Mouse (Mus musculus): ENCODE measurements around the gene Chrna9. TPM values are rescaled to one million over a fixed set of nuclear protein-coding genes. Genes with fewer than 3 reads are reported as not detected.

Gene Chrna9
- polyA plus RNA-seq, 1 experiment from 2014 or later: 2.2 TPM

- Histone ChIP-seq H3K9ac (ENCODE audit: low read depth, low read length) (no peak overlapping the region), H3K9me3 (ENCODE audit: control insufficient read depth, low read length) (no peaks in the 10 kb centered on the region), H3K4me3 (ENCODE audit: low read depth, low read length) (no peak overlapping the region), H3K4me1 (ENCODE audit: control insufficient read depth, insufficient read depth, low read length) (no peaks in the 10 kb centered on the region), H3K36me3 (ENCODE audit: control insufficient read depth, insufficient read depth, low read length) (no peaks in the 10 kb centered on the region), H3K27ac (replicated peaks; ENCODE audit: low read depth, low read length) (no peak overlapping the region), H3K27me3 (replicated peaks; ENCODE audit: control insufficient read depth, insufficient read depth, low read length) (no peaks in the 10 kb centered on the region), H3K4me2 (ENCODE audit: low read depth, low read length) (no peak overlapping the region)
- ATAC-seq (ENCODE audit: low read depth) (0 out of 2 replicates have a peak, but pooled peaks have one; percentile 58), DNase-seq (ENCODE audit: low spot score) (no peak)
- WGBS: 54% methylated on average over 6 of the region's 6 CpGs
Measured at GRCm38 (mm10) chr5:66000567-66001125, 65.9 kb downstream of the Chrna9 start.

DNA sequence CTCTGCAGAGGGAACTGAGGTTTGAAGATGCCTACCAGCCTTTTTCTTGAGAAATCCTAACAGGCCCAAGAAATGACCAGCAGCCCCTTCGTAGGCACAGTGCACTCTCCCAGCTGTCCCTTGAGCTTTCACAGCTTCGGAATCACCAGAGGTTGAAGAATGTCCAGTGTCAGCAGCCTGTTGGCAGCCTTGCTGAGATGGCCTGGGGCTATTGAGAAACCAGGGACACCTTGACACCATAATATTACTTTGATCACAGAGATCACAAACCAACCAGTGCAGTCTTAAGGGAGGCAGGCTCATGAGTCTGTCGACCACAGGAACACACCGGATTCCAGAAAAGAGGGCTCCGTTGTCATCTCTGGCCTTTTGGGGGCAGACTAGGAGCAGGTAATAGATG is 66.5 kb downstream of the Chrna9 start:
- Histone ChIP-seq H3K9me3 (ENCODE audit: control insufficient read depth, low read length) (no peaks in the 10 kb centered on the region), H3K4me1 (ENCODE audit: control insufficient read depth, insufficient read depth, low read length) (no peaks in the 10 kb centered on the region), H3K4me3 (ENCODE audit: low read depth, low read length) (no peak overlapping the region), H3K27me3 (replicated peaks; ENCODE audit: control insufficient read depth, insufficient read depth, low read length) (no peaks in the 10 kb centered on the region), H3K9ac (ENCODE audit: low read depth, low read length) (no peak overlapping the region), H3K36me3 (ENCODE audit: control insufficient read depth, insufficient read depth, low read length) (no peaks in the 10 kb centered on the region), H3K4me2 (ENCODE audit: low read depth, low read length) (no peak overlapping the region), H3K27ac (replicated peaks; ENCODE audit: low read depth, low read length) (no peak overlapping the region)
- 64% methylated on average over 5 of the region's 5 CpGs for WGBS
- DNase-seq (ENCODE audit: low spot score) (no peak), ATAC-seq (ENCODE audit: low read depth) (no peak)

DNA sequence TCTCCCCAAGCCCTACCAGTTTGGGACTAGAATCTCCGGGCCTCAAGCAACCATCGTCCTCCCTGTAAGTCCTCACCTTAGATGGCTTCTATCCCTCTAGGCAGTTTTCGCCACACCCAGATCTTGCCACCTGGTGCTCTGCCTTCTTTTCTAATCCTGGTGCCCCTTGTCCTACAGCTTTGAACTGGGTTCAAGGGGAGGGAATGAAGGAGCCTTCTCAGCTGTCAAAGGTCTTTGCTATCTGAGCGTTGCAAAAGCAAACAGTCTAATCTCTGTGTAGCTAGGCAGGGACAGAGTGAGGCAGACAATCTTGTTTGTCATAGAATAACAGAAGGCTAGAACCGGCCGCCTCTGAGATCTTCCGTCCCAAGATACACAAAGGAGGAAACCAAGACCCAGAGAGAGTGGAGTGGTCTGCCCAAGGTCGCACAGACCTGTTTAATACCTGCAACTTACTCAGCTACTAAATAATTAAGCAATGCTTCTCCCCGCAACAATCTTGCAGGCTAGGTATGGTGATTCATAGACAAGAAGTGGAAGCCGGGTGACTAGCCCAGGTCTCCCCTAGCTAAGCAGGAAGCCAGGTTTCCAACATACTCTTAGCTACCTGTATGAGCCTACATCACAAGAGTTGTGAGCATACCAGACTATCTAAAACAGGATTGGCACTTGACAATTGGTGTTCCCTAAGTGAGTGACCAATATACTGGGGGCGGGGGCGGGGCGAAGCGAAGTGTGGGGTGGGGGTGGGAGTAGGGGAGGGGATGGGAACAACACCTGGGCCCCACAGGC is 69.6 kb downstream of the Chrna9 start, which contains the start of gene 9130230L23Rik:
TSS of gene 9130230L23Rik (minus strand) at position 152 of the 792 bp plus-strand sequence.
- Histone ChIP-seq H3K4me3 (ENCODE audit: low read depth, low read length) (no peak within 1 kb of the TSS), H3K4me1 (ENCODE audit: control insufficient read depth, insufficient read depth, low read length) (no peaks in the 10 kb centered on the region), H3K9ac (ENCODE audit: low read depth, low read length) (no peak within 1 kb of the TSS), H3K9me3 (ENCODE audit: control insufficient read depth, low read length) (no peaks in the 10 kb centered on the region), H3K4me2 (ENCODE audit: low read depth, low read length) (no peak within 1 kb of the TSS), H3K27me3 (replicated peaks; ENCODE audit: control insufficient read depth, insufficient read depth, low read length) (no peaks in the 10 kb centered on the region), H3K27ac (replicated peaks; ENCODE audit: low read depth, low read length) (no peak within 1 kb of the TSS; the same call in 1 of the 2 replicates), H3K36me3 (ENCODE audit: control insufficient read depth, insufficient read depth, low read length) (no peaks in the 10 kb centered on the region)
- DNase-seq (ENCODE audit: low spot score) (peak; percentile 33), ATAC-seq (ENCODE audit: low read depth) (peak; percentile 56)
- 62% methylated on average over 14 of the region's 14 CpGs for WGBS

DNA sequence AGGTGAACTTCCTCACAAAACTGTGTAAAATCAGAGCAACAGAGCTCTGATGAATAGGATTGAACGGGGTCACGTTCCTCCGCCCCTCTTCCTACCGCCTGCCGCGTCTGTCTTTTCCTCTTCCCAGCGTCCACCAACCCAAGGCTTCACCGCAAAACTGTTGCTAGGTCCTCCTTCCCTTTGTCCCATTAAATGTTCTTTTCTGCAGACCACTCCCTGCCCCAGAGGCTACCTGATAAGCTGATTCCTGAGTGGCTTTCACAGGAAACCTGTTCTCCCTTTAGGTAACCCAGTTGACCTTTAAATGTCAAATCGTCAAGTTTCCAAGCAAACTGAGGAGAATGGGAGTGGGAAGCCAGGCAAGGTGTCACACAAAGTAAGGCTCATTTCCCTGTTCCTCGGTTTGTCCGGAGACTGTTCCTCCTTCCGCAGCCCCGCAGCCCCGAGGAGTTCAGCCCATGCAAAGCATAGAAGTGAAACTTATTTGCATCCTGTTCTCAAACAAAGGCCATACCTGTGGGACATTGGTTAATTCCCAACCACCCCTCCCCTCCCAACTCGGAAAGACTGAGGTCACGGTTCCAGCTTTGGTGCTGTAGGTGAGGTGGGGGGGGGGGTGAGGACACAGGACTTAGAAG is 70.4 kb downstream of the Chrna9 start:
- WGBS: 42% methylated on average over 16 of the region's 16 CpGs
- no peak overlapping the region for H3K4me2 ChIP-seq (ENCODE audit: low read depth, low read length)
- no peak overlapping the region for H3K9ac ChIP-seq (ENCODE audit: low read depth, low read length)
- no peaks in the 10 kb centered on the region for H3K27me3 ChIP-seq (replicated peaks; ENCODE audit: control insufficient read depth, insufficient read depth, low read length)
- DNase-seq (ENCODE audit: low spot score): no peak
- H3K4me3 ChIP-seq (ENCODE audit: low read depth, low read length): no peak overlapping the region
- H3K4me1 ChIP-seq (ENCODE audit: control insufficient read depth, insufficient read depth, low read length): no peaks in the 10 kb centered on the region
- H3K27ac ChIP-seq (replicated peaks; ENCODE audit: low read depth, low read length): no peak overlapping the region
- H3K9me3 ChIP-seq (ENCODE audit: control insufficient read depth, low read length): no peaks in the 10 kb centered on the region
- ATAC-seq (ENCODE audit: low read depth): no peak
- H3K36me3 ChIP-seq (ENCODE audit: control insufficient read depth, insufficient read depth, low read length): no peaks in the 10 kb centered on the region

- 71% methylated on average over 15 of the region's 15 CpGs for WGBS
- Histone ChIP-seq H3K9me3 (ENCODE audit: control insufficient read depth, low read length) (no peaks in the 10 kb centered on the region), H3K9ac (ENCODE audit: low read depth, low read length) (no peak overlapping the region), H3K4me3 (ENCODE audit: low read depth, low read length) (no peak overlapping the region), H3K36me3 (ENCODE audit: control insufficient read depth, insufficient read depth, low read length) (no peaks in the 10 kb centered on the region), H3K27ac (replicated peaks; ENCODE audit: low read depth, low read length) (no peak overlapping the region), H3K27me3 (replicated peaks; ENCODE audit: control insufficient read depth, insufficient read depth, low read length) (no peaks in the 10 kb centered on the region), H3K4me1 (ENCODE audit: control insufficient read depth, insufficient read depth, low read length) (no peaks in the 10 kb centered on the region), H3K4me2 (ENCODE audit: low read depth, low read length) (no peak overlapping the region)
- ATAC-seq (ENCODE audit: low read depth): no peak
- no peak for DNase-seq (ENCODE audit: low spot score)
Measured at GRCm38 (mm10) chr5:66008245-66008967, 73.7 kb downstream of the Chrna9 start.

DNA sequence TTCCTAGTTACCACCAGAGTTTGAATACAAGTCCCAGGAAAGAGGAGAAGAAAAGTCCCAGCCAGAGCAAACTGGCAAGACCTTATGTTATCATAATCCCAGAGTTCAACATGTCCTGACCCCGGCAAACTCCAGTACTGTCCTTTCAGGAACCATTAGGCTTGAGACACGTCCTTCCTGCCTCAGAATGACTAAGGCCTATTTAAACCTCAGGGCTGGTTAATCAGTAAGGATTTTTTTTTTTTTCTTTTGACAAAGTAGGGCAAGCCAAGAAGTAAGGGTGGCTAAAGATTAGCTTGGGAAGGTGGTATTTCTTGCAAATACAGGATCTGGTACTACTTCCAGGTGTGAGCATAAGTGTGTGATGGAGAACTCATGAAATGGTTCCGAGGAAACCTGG is 79.3 kb downstream of the Chrna9 start:
- Histone ChIP-seq H3K27me3 (replicated peaks; ENCODE audit: control insufficient read depth, insufficient read depth, low read length) (no peaks in the 10 kb centered on the region), H3K9ac (ENCODE audit: low read depth, low read length) (no peak overlapping the region), H3K4me3 (ENCODE audit: low read depth, low read length) (no peak overlapping the region), H3K36me3 (ENCODE audit: control insufficient read depth, insufficient read depth, low read length) (no peaks in the 10 kb centered on the region), H3K27ac (replicated peaks; ENCODE audit: low read depth, low read length) (no peak overlapping the region), H3K4me1 (ENCODE audit: control insufficient read depth, insufficient read depth, low read length) (no peaks in the 10 kb centered on the region), H3K9me3 (ENCODE audit: control insufficient read depth, low read length) (no peaks in the 10 kb centered on the region), H3K4me2 (ENCODE audit: low read depth, low read length) (no peak overlapping the region)
- ATAC-seq (ENCODE audit: low read depth): no peak
- WGBS: 69% methylated on average over 3 of the region's 3 CpGs
- DNase-seq (ENCODE audit: low spot score): no peak

DNA sequence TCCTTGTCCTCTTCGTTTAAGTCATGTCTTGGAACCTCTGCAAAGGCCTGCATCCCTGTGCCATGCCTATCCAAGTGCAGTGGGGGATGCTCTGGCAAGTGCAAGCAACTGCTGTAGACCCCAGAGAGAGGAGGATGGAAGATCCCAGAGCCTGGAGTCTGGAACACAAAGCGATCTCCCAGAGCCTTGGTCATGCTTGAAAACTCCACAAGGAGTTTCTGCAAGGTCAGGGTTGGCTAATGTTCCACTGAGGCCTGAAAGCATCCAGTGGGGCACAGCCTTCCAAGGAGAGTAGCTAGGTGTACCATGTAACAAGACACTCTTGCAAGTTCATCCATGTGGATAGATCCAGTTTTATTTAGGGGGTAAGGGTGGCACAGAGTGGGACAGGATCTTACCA is 79.7 kb downstream of the Chrna9 start:
- no peaks in the 10 kb centered on the region for H3K9me3 ChIP-seq (ENCODE audit: control insufficient read depth, low read length)
- WGBS: 88% methylated on average over 2 of the region's 2 CpGs
- H3K9ac ChIP-seq (ENCODE audit: low read depth, low read length): no peak overlapping the region
- DNase-seq (ENCODE audit: low spot score): no peak
- H3K36me3 ChIP-seq (ENCODE audit: control insufficient read depth, insufficient read depth, low read length): no peaks in the 10 kb centered on the region
- H3K27me3 ChIP-seq (replicated peaks; ENCODE audit: control insufficient read depth, insufficient read depth, low read length): no peaks in the 10 kb centered on the region
- no peak overlapping the region for H3K27ac ChIP-seq (replicated peaks; ENCODE audit: low read depth, low read length)
- no peak for ATAC-seq (ENCODE audit: low read depth)
- no peak overlapping the region for H3K4me2 ChIP-seq (ENCODE audit: low read depth, low read length)
- no peaks in the 10 kb centered on the region for H3K4me1 ChIP-seq (ENCODE audit: control insufficient read depth, insufficient read depth, low read length)
- no peak overlapping the region for H3K4me3 ChIP-seq (ENCODE audit: low read depth, low read length)

DNA sequence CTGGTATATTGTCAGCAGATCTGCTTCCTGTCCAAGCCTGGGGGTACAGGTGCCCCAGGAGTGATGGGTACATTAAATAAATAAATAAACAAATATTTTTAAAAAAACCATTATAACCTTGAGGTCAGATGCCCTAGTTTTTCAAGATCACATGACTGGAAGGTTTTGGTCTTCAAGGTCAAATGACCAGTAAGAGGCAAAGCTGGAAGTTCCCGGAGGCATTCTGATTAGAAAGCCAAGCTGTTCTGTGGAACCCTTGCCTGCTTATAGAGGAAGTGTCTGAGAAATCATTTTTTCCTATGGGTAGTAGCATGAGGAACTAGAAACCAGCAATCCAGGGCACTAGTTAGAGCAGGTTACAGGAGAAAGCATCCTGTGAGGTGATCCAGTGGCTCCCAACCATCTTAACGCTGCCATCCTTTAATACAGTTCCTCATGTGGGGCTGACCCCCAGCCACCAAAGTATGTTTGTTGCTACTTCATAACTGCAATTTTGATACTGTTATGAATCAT is 80.8 kb downstream of the Chrna9 start:
- 89% methylated on average over 2 of the region's 2 CpGs for WGBS
- DNase-seq (ENCODE audit: low spot score): no peak
- Histone ChIP-seq H3K4me1 (ENCODE audit: control insufficient read depth, insufficient read depth, low read length) (no peaks in the 10 kb centered on the region), H3K36me3 (ENCODE audit: control insufficient read depth, insufficient read depth, low read length) (no peaks in the 10 kb centered on the region), H3K4me3 (ENCODE audit: low read depth, low read length) (no peak overlapping the region), H3K27ac (replicated peaks; ENCODE audit: low read depth, low read length) (no peak overlapping the region), H3K4me2 (ENCODE audit: low read depth, low read length) (no peak overlapping the region), H3K9ac (ENCODE audit: low read depth, low read length) (no peak overlapping the region), H3K27me3 (replicated peaks; ENCODE audit: control insufficient read depth, insufficient read depth, low read length) (no peaks in the 10 kb centered on the region), H3K9me3 (ENCODE audit: control insufficient read depth, low read length) (no peaks in the 10 kb centered on the region)
- ATAC-seq (ENCODE audit: low read depth): no peak

Measured in embryonic facial prominence, embryonic 14.5 days (tissue).